Mouse (Mus musculus) CH12.LX (cell line): ENCODE measurements around the gene Kif26b. TPM values are rescaled to one million over a fixed set of nuclear protein-coding genes. Genes with fewer than 3 reads are reported as not detected.

Experiments used
- DNase-seq: peaks from one replicate; pipeline ENCODE4 v3.0.0-alpha.2; 2013; ENCODE audit errors: extremely low read depth
- H3K27ac ChIP-seq: 2 replicates; pipeline ENCODE4 v1.5.1; 2012; ENCODE audit warnings: low read depth, mild to moderate bottlenecking, control low read depth, moderate library complexity; ENCODE audit not compliant: insufficient read depth
- H3K27me3 ChIP-seq: replicated peaks from 2 replicates; pipeline ENCODE3; 2012; ENCODE audit warnings: inconsistent platforms
- H3K36me3 ChIP-seq, 2 experiments: replicated peaks in 1 of 2; 2 replicates each; pipeline versions ENCODE3 to v1.6.1; 2012; ENCODE audit warnings: inconsistent platforms in 1 of 2, low read length in 1 of 2, mild to moderate bottlenecking in 1 of 2, mixed read lengths in 1 of 2, moderate library complexity in 1 of 2; ENCODE audit not compliant: control insufficient read depth in 1 of 2, insufficient read depth in 1 of 2
- H3K4me1 ChIP-seq, 2 experiments: 2 replicates each; pipeline ENCODE4 v1.6.1; 2012; ENCODE audit warnings: inconsistent platforms in 1 of 2, moderate library complexity in 1 of 2; ENCODE audit not compliant: insufficient read depth in 2 of 2, control insufficient read depth in 1 of 2
- H3K4me2 ChIP-seq: 2 replicates; pipeline ENCODE4 v1.6.1; 2012; ENCODE audit warnings: low read depth, mild to moderate bottlenecking, control low read depth; ENCODE audit not compliant: poor library complexity, insufficient read depth, severe bottlenecking
- H3K4me3 ChIP-seq, 3 experiments: fragments of 150-350 bp in 1 of 3; sonication (generic) in 1 of 3; replicated peaks in 1 of 3; 2 replicates each; pipeline versions ENCODE3 to v1.5.1; 2011 to 2012; ENCODE audit warnings: low read depth in 2 of 3, low read length in 2 of 3, mild to moderate bottlenecking in 2 of 3, moderate library complexity in 2 of 3, control low read depth in 1 of 3, improper control_type of control experiment in 1 of 3, inconsistent platforms in 1 of 3, mixed read lengths in 1 of 3; ENCODE audit not compliant: poor library complexity in 1 of 3
- H3K79me2 ChIP-seq: replicated peaks from 2 replicates; pipeline ENCODE4 v1.6.1; 2012; ENCODE audit warnings: mild to moderate bottlenecking, moderate library complexity; ENCODE audit not compliant: control insufficient read depth, poor library complexity, insufficient read depth, severe bottlenecking; ENCODE audit errors: extremely low read depth
- H3K9ac ChIP-seq: 2 replicates; pipeline ENCODE4 v1.6.1; 2012; ENCODE audit warnings: low read depth, mild to moderate bottlenecking, control low read depth, moderate library complexity; ENCODE audit not compliant: insufficient read depth
- H3K9me3 ChIP-seq: replicated peaks from 2 replicates; pipeline ENCODE3; 2012; ENCODE audit warnings: low read length, inconsistent platforms, mixed read lengths
- CTCF ChIP-seq, 2 experiments: IDR thresholded peaks in 1 of 2; conservative IDR thresholded peaks in 1 of 2; 2 replicates each; pipeline ENCODE4 v1.5.1; 2011 to 2012; ENCODE audit warnings: low read depth in 2 of 2, low read length in 2 of 2, improper control_type of control experiment in 1 of 2, inconsistent platforms in 1 of 2, mild to moderate bottlenecking in 1 of 2, moderate library complexity in 1 of 2
- E2F4 ChIP-seq: IDR thresholded peaks from 2 replicates; pipeline ENCODE4 v1.6.1; 2011; ENCODE audit warnings: low read depth, low read length, improper control_type of control experiment; ENCODE audit not compliant: insufficient replicate concordance
- EP300 ChIP-seq: IDR thresholded peaks from 2 replicates; pipeline ENCODE4 v1.6.1; 2011; ENCODE audit warnings: low read length, improper control_type of control experiment
- HCFC1 ChIP-seq: IDR thresholded peaks from 2 replicates; pipeline ENCODE4 v1.6.1; 2012; ENCODE audit warnings: low read depth, mild to moderate bottlenecking, inconsistent platforms, low read length, improper control_type of control experiment
- IRF4 ChIP-seq: IDR thresholded peaks from 2 replicates; pipeline ENCODE4 v1.6.1; 2014; ENCODE audit warnings: low read depth, mild to moderate bottlenecking, inconsistent platforms, low read length, improper control_type of control experiment
- JUND ChIP-seq: conservative IDR thresholded peaks from 2 replicates; pipeline ENCODE4 v1.6.1; 2011; ENCODE audit warnings: low read depth, low read length, improper control_type of control experiment
- MAX ChIP-seq: IDR thresholded peaks from 2 replicates; pipeline ENCODE4 v1.6.1; 2011; ENCODE audit warnings: low read length, improper control_type of control experiment
- PAX5 ChIP-seq: IDR thresholded peaks from 2 replicates; pipeline ENCODE4 v1.6.1; 2012; ENCODE audit warnings: low read length, inconsistent platforms, mixed read lengths
- POLR2AphosphoS2 ChIP-seq: IDR thresholded peaks from 2 replicates; pipeline ENCODE4 v1.6.1; 2011; ENCODE audit warnings: low read depth, low read length, improper control_type of control experiment
- RAD21 ChIP-seq: IDR thresholded peaks from 2 replicates; pipeline ENCODE4 v1.6.1; 2011; ENCODE audit warnings: low read depth, mild to moderate bottlenecking, low read length, improper control_type of control experiment, moderate library complexity
- USF2 ChIP-seq: conservative IDR thresholded peaks from 2 replicates; pipeline ENCODE4 v1.6.1; 2011; ENCODE audit warnings: low read depth, low read length, improper control_type of control experiment
- ZC3H11A ChIP-seq: IDR thresholded peaks from 2 replicates; pipeline ENCODE4 v1.6.1; 2012; ENCODE audit warnings: low read depth, mild to moderate bottlenecking, inconsistent platforms, low read length, improper control_type of control experiment
- ZKSCAN1 ChIP-seq: IDR thresholded peaks from 2 replicates; pipeline ENCODE4 v1.6.1; 2012; ENCODE audit warnings: low read depth, inconsistent platforms, low read length, improper control_type of control experiment, borderline replicate concordance
- dilution Hi-C: fragments of 300-500 bp; cut with MboI; formaldehyde crosslinking; loops from 2 replicates; pipeline ENCODE4 v1.14.3; 2020; ENCODE audit warnings: low sequenced_read_pairs; ENCODE audit not compliant: extremely low pct_unique_long_range_greater_than_20kb, extremely low pct_ligation_motif_present
- in situ Hi-C: fragments of 300-500 bp; cut with MboI; formaldehyde crosslinking; loops from 3 replicates; pipeline ENCODE4 v1.14.3; 2019; ENCODE audit warnings: low sequenced_read_pairs, low pct_ligation_motif_present, low pct_unique_long_range_greater_than_20kb, mixed read lengths
- polyA plus RNA-seq: library from polyadenylated mRNA; unstranded; fragments of >175 nt; gene quantifications from 2 replicates; pipeline ENCODE4 v1.2.1, GENCODE M21; 2012; ENCODE audit warnings: low read depth; ENCODE audit not compliant: insufficient read length
- total RNA-seq, 2 experiments: library from RNA; depleted of rRNA; stranded (reverse); fragments of 300-350 nt in 1 of 2; fragments of >200 nt in 1 of 2; gene quantifications; 2 replicates each; pipeline ENCODE4 v1.2.3; 2012 to 2014

Gene Kif26b
- total and polyA plus RNA-seq, 3 experiments, result 0.09 TPM; not detected in 2

- dilution Hi-C loops, result no loop called here
- Histone ChIP-seq H3K4me1 (no peaks in the 10 kb centered on the region), H3K27ac (no peak overlapping the region), H3K36me3 (no peaks in the 10 kb centered on the region), H3K9me3 (peaks cover 4% of the 10 kb centered on the region), H3K4me3 (no peak overlapping the region), H3K79me2 (no peaks in the 10 kb centered on the region), H3K9ac (no peak overlapping the region), H3K27me3 (no peaks in the 10 kb centered on the region), H3K4me2 (no peak overlapping the region)
- in situ Hi-C loops, result no loop called here
- TF ChIP-seq HCFC1, result no peak
- TF ChIP-seq EP300, result no peak
- TF ChIP-seq IRF4, result no peak
- TF ChIP-seq CTCF (conservative IDR thresholded peaks at IDR 0.05 in 1 of 2, IDR thresholded peaks at IDR 0.05 in 1 of 2; ENCODE audit: low read depth in 2 of 2, low read length in 2 of 2), result no peak
- no peak for TF ChIP-seq ZC3H11A
- no peak for TF ChIP-seq JUND
- TF ChIP-seq POLR2AphosphoS2, result no peak
- TF ChIP-seq ZKSCAN1, result no peak
- no peak for TF ChIP-seq MAX
- TF ChIP-seq PAX5, result no peak
- no peak for TF ChIP-seq E2F4
- no peak for DNase-seq
Measured at GRCm38 (mm10) chr1:178744961-178745360, 216.0 kb downstream of the Kif26b start.

- no peaks in the 10 kb centered on the region for H3K36me3 ChIP-seq
- no peak overlapping the region for H3K4me2 ChIP-seq
- no peak overlapping the region for H3K27ac ChIP-seq
- dilution Hi-C loops (no loop called here), in situ Hi-C loops (no loop called here)
- no peak overlapping the region for H3K9ac ChIP-seq
- H3K4me3 ChIP-seq, result no peak overlapping the region
- H3K4me1 ChIP-seq, result no peaks in the 10 kb centered on the region
- no peaks in the 10 kb centered on the region for H3K79me2 ChIP-seq
- peaks cover 4% of the 10 kb centered on the region for H3K9me3 ChIP-seq
- no peak for DNase-seq
- no peak for TF ChIP-seq RAD21
- TF ChIP-seq MAX, result no peak
- no peaks in the 10 kb centered on the region for H3K27me3 ChIP-seq
Measured at GRCm38 (mm10) chr1:178745471-178745870, 216.5 kb downstream of the Kif26b start.

- no peak overlapping the region for H3K27ac ChIP-seq
- no peaks in the 10 kb centered on the region for H3K4me1 ChIP-seq
- H3K9me3 ChIP-seq, result peaks cover 4% of the 10 kb centered on the region
- in situ Hi-C loops, result no loop called here
- H3K4me2 ChIP-seq, result no peak overlapping the region
- no peak overlapping the region for H3K4me3 ChIP-seq
- no peaks in the 10 kb centered on the region for H3K36me3 ChIP-seq
- no peak for TF ChIP-seq USF2
- H3K79me2 ChIP-seq, result no peaks in the 10 kb centered on the region
- H3K27me3 ChIP-seq, result no peaks in the 10 kb centered on the region
- dilution Hi-C loops, result no loop called here
- no peak for DNase-seq
- H3K9ac ChIP-seq, result no peak overlapping the region
Measured at GRCm38 (mm10) chr1:178747279-178748221, 218.6 kb downstream of the Kif26b start.
